In the genomic region with DNA sequence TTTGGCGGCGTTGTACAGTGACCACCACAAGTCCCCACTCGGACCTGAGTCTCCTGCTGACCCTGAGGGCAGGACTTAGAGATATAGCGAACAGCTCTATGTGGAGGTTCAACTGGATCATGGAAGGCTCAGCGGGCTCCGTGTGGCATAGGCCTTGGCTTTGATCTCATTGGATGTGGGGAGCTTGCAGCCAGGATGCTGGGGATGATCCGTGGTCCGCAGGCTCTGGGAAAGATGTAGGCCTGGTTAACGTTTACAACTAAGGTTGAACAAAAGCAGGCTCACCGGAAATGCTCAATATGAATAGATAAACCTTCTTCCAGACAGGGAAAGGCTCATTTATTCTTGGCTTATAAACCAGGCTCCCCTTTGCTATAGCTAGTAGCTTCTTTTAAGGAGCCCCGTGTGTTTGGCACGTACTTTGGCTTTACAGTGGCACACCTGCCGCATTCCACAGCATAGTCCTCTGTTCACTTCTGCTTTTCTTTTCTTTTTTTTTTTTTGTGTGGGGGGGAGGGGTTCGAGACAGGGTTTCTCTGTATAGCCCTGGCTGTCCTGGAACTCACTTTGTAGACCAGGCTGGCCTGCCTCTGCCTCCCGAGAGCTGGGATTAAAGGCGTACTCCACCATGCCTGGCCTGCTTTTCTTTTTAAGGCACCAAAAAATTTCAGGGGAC, we compare ENCODE assay signal across 16 mouse cellular contexts. TPM values are rescaled to one million over a fixed set of nuclear protein-coding genes. Genes with fewer than 3 reads are reported as not detected.
DNase-seq lines count a peak whose midpoint lies in the region; ATAC-seq and TF ChIP-seq lines count a peak whose summit lies in the region.
"Had no signal": no experiment of that assay in that cellular context is flagged by ENCODE, and none has a peak within 500 bp of the region (broad histone marks: within the 10 kb centered on the region; RNA-seq: fewer than 3 reads in every experiment).

No protein-coding gene starts in this region.

- H3K4me1 ChIP-seq in forebrain, embryonic 10.5 days: peaks cover 43% of the 10 kb centered on the region
- H3K4me1 ChIP-seq in forebrain, embryonic 16.5 days (replicated peaks; ENCODE audit: control insufficient read depth, insufficient read depth, low read length): peaks cover 21% of the 10 kb centered on the region
- peaks cover 52% of the 10 kb centered on the region for H3K4me1 ChIP-seq in kidney, embryonic 16.5 days (ENCODE audit: insufficient read depth, low read length)
- H3K4me1 ChIP-seq in MEL (ENCODE audit: control insufficient read depth in 1 of 2, insufficient read depth in 2 of 2, low read length in 2 of 2): no peaks in the 10 kb centered on the region; a peak in 1 of 4 replicates
- peaks cover 47% of the 10 kb centered on the region for H3K4me1 ChIP-seq in limb, embryonic 10.5 days

- DNase-seq in forebrain, embryonic 10.5 days (ENCODE audit: extremely low spot score, low spot score): no peak
- DNase-seq in kidney, postnatal 10 days: no peak
- DNase-seq in MEL (ENCODE audit: low read depth, low spot score): peak; percentile 37
- peak; percentile 60 for DNase-seq in limb, embryonic 10.5 days (ENCODE audit: low spot score)
- no peak for DNase-seq in cerebellum, postnatal 10 days
- DNase-seq: adrenal gland, adult 8-10 months; forebrain, postnatal 0 days; gastrocnemius, postnatal 14 days; heart, postnatal 36 days; lung, adult 2 months; right cerebral cortex, postnatal 25 days had no signal

- H3K79me2 ChIP-seq in MEL (ENCODE audit: control insufficient read depth, insufficient read depth, low read length, poor library complexity): no peaks in the 10 kb centered on the region; the same call in 1 of the 2 replicates

- no peak for ATAC-seq in forebrain, embryonic 16.5 days
- ATAC-seq in kidney, embryonic 16.5 days (ENCODE audit: low FRiP score, low TSS enrichment): no peak
- no peak for ATAC-seq in erythroid progenitor cell, adult 5-6 weeks (replicated peaks; ENCODE audit: low FRiP score, poor library complexity, severe bottlenecking)
- ATAC-seq: forebrain, postnatal 0 days; inflammation-experienced regulatory T-cells, adult 6 months had no signal

- TF ChIP-seq POLR2A in MEL (IDR thresholded peaks at IDR 0.05; ENCODE audit: control insufficient read depth in 1 of 2, insufficient read depth in 1 of 2, low read depth in 1 of 2, low read length in 2 of 2, poor library complexity in 1 of 2): no peak

- no peak overlapping the region for H3K9ac ChIP-seq in forebrain, embryonic 16.5 days (replicated peaks; ENCODE audit: low read depth, low read length)
- peak overlapping the region; percentile 68; the same call in 1 of the 2 replicates for H3K9ac ChIP-seq in kidney, embryonic 16.5 days (replicated peaks; ENCODE audit: low read length)
- no peak overlapping the region for H3K9ac ChIP-seq in MEL (ENCODE audit: control insufficient read depth, low read depth, low read length, poor library complexity, severe bottlenecking)
- H3K9ac ChIP-seq: forebrain, postnatal 0 days; limb, embryonic 15.5 days had no signal

- TF ChIP-seq CTCF in MEL (IDR thresholded peaks at IDR 0.05 in 2 of 3, conservative IDR thresholded peaks at IDR 0.05 in 1 of 3; ENCODE audit: control insufficient read depth in 1 of 3, insufficient read depth in 1 of 3, low read depth in 2 of 3, low read length in 3 of 3, poor library complexity in 1 of 3, severe bottlenecking in 1 of 3): no peak

- WGBS in forebrain, embryonic 10.5 days: 13% methylated on average over 16 of the region's 16 CpGs
- WGBS in forebrain, embryonic 16.5 days: 12% methylated on average over 16 of the region's 16 CpGs
- WGBS in kidney, embryonic 16.5 days: 53% methylated on average over 16 of the region's 16 CpGs
- WGBS in limb, embryonic 10.5 days: 13% methylated on average over 16 of the region's 16 CpGs

- no peak overlapping the region for H3K4me2 ChIP-seq in forebrain, embryonic 16.5 days (ENCODE audit: low read length)
- peak overlapping the region; percentile 61 for H3K4me2 ChIP-seq in kidney, embryonic 16.5 days (replicated peaks; ENCODE audit: low read depth, low read length)

- H3K9me3 ChIP-seq in forebrain, embryonic 10.5 days: no peaks in the 10 kb centered on the region
- H3K9me3 ChIP-seq in forebrain, embryonic 16.5 days (ENCODE audit: control insufficient read depth, low read length): no peaks in the 10 kb centered on the region
- no peaks in the 10 kb centered on the region for H3K9me3 ChIP-seq in kidney, embryonic 16.5 days (ENCODE audit: low read length)
- H3K9me3 ChIP-seq in MEL (replicated peaks; ENCODE audit: insufficient read depth, low read length): no peaks in the 10 kb centered on the region
- no peaks in the 10 kb centered on the region for H3K9me3 ChIP-seq in limb, embryonic 10.5 days (replicated peaks)
- H3K9me3 ChIP-seq: limb, embryonic 15.5 days had no signal

- no peak for TF ChIP-seq EP300 in MEL (IDR thresholded peaks at IDR 0.05; ENCODE audit: low read depth in 1 of 2, low read length in 2 of 2)

- TF ChIP-seq RAD21 in MEL (IDR thresholded peaks at IDR 0.05; ENCODE audit: low read depth, low read length): no peak

- H3K27ac ChIP-seq in forebrain, embryonic 10.5 days: no peak overlapping the region
- H3K27ac ChIP-seq in forebrain, embryonic 16.5 days (ENCODE audit: low read length): no peak overlapping the region
- peak overlapping the region; percentile 93; the same call in 1 of the 2 replicates for H3K27ac ChIP-seq in kidney, embryonic 16.5 days (ENCODE audit: low read length)
- no peak overlapping the region for H3K27ac ChIP-seq in MEL (ENCODE audit: control insufficient read depth, low read depth, low read length)
- H3K27ac ChIP-seq in limb, embryonic 10.5 days: no peak overlapping the region
- H3K27ac ChIP-seq: limb, embryonic 15.5 days had no signal

- peak overlapping the region; percentile 35; the same call in 1 of the 2 replicates for H3K4me3 ChIP-seq in forebrain, embryonic 10.5 days
- no peak overlapping the region for H3K4me3 ChIP-seq in forebrain, embryonic 16.5 days (replicated peaks; ENCODE audit: low read length)
- H3K4me3 ChIP-seq in kidney, embryonic 16.5 days (ENCODE audit: low read length): peak overlapping the region; percentile 47
- no peak overlapping the region for H3K4me3 ChIP-seq in MEL (ENCODE audit: control insufficient read depth in 1 of 2, insufficient read depth in 1 of 2, low read depth in 2 of 2, low read length in 2 of 2)
- no peak overlapping the region for H3K4me3 ChIP-seq in limb, embryonic 10.5 days

- no peaks in the 10 kb centered on the region for H3K36me3 ChIP-seq in forebrain, embryonic 10.5 days (replicated peaks)
- no peaks in the 10 kb centered on the region for H3K36me3 ChIP-seq in forebrain, embryonic 16.5 days (ENCODE audit: control insufficient read depth, insufficient read depth)
- H3K36me3 ChIP-seq in kidney, embryonic 16.5 days (ENCODE audit: insufficient read depth, low read length): no peaks in the 10 kb centered on the region
- H3K36me3 ChIP-seq in MEL (ENCODE audit: control insufficient read depth in 1 of 2, insufficient read depth in 2 of 2, low read length in 2 of 2): no peaks in the 10 kb centered on the region
- no peaks in the 10 kb centered on the region for H3K36me3 ChIP-seq in limb, embryonic 10.5 days
- H3K36me3 ChIP-seq: limb, embryonic 15.5 days had no signal

- H3K27me3 ChIP-seq in forebrain, embryonic 10.5 days (ENCODE audit: poor library complexity, severe bottlenecking): peaks cover 99% of the 10 kb centered on the region
- peaks cover 67% of the 10 kb centered on the region for H3K27me3 ChIP-seq in forebrain, embryonic 16.5 days (replicated peaks; ENCODE audit: control insufficient read depth, insufficient read depth, low read length)
- H3K27me3 ChIP-seq in kidney, embryonic 16.5 days (ENCODE audit: insufficient read depth, low read length): peaks cover 41% of the 10 kb centered on the region
- H3K27me3 ChIP-seq in MEL (ENCODE audit: control insufficient read depth in 1 of 2, insufficient read depth in 2 of 2, low read length in 2 of 2): no peaks in the 10 kb centered on the region
- H3K27me3 ChIP-seq in limb, embryonic 10.5 days (ENCODE audit: low read depth, poor library complexity, severe bottlenecking): peaks cover 97% of the 10 kb centered on the region

RNA-seq across cellular contexts. Expression of gene Foxl1, which starts 1.7 kb away (rescaled TPM):
- polyA plus RNA-seq in forebrain, embryonic 10.5 days (2016; fragmentation: Nextera tagmentation; extraction: Ambion mirVana): 0.76 and 0.79 TPM in 2 replicates
- 0.15 TPM in 1 of 2 replicates, not detected in the other for polyA plus RNA-seq in forebrain, embryonic 16.5 days (2015; fragmentation: Nextera tagmentation; extraction: Ambion mirVana)
- 6.5 and 6.7 TPM in 2 replicates for polyA plus RNA-seq in kidney, embryonic 16.5 days (2015; fragmentation: Nextera tagmentation; extraction: Ambion mirVana)
- 0.12 and 0.13 TPM in 2 replicates for total RNA-seq in MEL (2012; rRNA removed)
- polyA plus RNA-seq in MEL (2012; ENCODE audit: insufficient read depth in 1 of 2, insufficient read length in 2 of 2, low read depth in 1 of 2, low replicate concordance in 2 of 2, missing spikeins in 1 of 2): under 1 TPM in 1 of 2 experiments, not detected in 1; 0.07 TPM
- 0.13 and 0.15 TPM in 2 replicates for polyA plus RNA-seq in limb, embryonic 10.5 days (2016; fragmentation: Nextera tagmentation; extraction: Ambion mirVana)
- total RNA-seq in erythroid progenitor cell, adult 5-6 weeks (2015; ENCODE audit: low replicate concordance): not detected in 2 replicates
- total RNA-seq in erythroid progenitor cell, adult 5-6 weeks (2017; ENCODE audit: low replicate concordance): not detected in 2 replicates
- polyA plus RNA-seq: forebrain, postnatal 0 days; inflammation-experienced regulatory T-cells, adult 6 months had no signal

RNA-seq across cellular contexts. Expression of gene Foxc2, which starts 13.4 kb away (rescaled TPM):
- polyA plus RNA-seq in forebrain, embryonic 10.5 days (2016; fragmentation: Nextera tagmentation; extraction: Ambion mirVana): 4.6 and 6.1 TPM in 2 replicates
- polyA plus RNA-seq in forebrain, embryonic 16.5 days (2015; fragmentation: Nextera tagmentation; extraction: Ambion mirVana): 1.7 and 2.5 TPM in 2 replicates
- polyA plus RNA-seq in kidney, embryonic 16.5 days (2015; fragmentation: Nextera tagmentation; extraction: Ambion mirVana): 24.9 and 27.3 TPM in 2 replicates
- total RNA-seq in MEL (2012; rRNA removed): 15.4 and 19.2 TPM in 2 replicates
- 10 to 100 TPM in 1 of 2 experiments, not detected in 1; 13.6 TPM for polyA plus RNA-seq in MEL (2012; ENCODE audit: insufficient read depth in 1 of 2, insufficient read length in 2 of 2, low read depth in 1 of 2, low replicate concordance in 2 of 2, missing spikeins in 1 of 2)
- 2.3 and 3.3 TPM in 2 replicates for polyA plus RNA-seq in limb, embryonic 10.5 days (2016; fragmentation: Nextera tagmentation; extraction: Ambion mirVana)
- total RNA-seq in erythroid progenitor cell, adult 5-6 weeks (2015; ENCODE audit: low replicate concordance): not detected in 2 replicates
- total RNA-seq in erythroid progenitor cell, adult 5-6 weeks (2017; ENCODE audit: low replicate concordance): not detected in 2 replicates
- polyA plus RNA-seq: inflammation-experienced regulatory T-cells, adult 6 months had no signal

RNA-seq across cellular contexts. Expression of gene Mthfsd, which starts 21.2 kb away (rescaled TPM):
- 69.1 and 69.5 TPM in 2 replicates for polyA plus RNA-seq in forebrain, embryonic 10.5 days (2016; fragmentation: Nextera tagmentation; extraction: Ambion mirVana)
- 51.8 and 60.0 TPM in 2 replicates for polyA plus RNA-seq in forebrain, embryonic 16.5 days (2015; fragmentation: Nextera tagmentation; extraction: Ambion mirVana)
- 75.7 and 81.1 TPM in 2 replicates for polyA plus RNA-seq in kidney, embryonic 16.5 days (2015; fragmentation: Nextera tagmentation; extraction: Ambion mirVana)
- 46.1 and 49.8 TPM in 2 replicates for total RNA-seq in MEL (2012; rRNA removed)
- polyA plus RNA-seq in MEL (2012; ENCODE audit: insufficient read depth in 1 of 2, insufficient read length in 2 of 2, low read depth in 1 of 2, low replicate concordance in 2 of 2, missing spikeins in 1 of 2): 10 to 100 TPM in 1 of 2 experiments, not detected in 1; 62.6 TPM
- 58.5 and 67.6 TPM in 2 replicates for polyA plus RNA-seq in limb, embryonic 10.5 days (2016; fragmentation: Nextera tagmentation; extraction: Ambion mirVana)
- total RNA-seq in erythroid progenitor cell, adult 5-6 weeks (2015; ENCODE audit: low replicate concordance): 2.9 and 6.7 TPM in 2 replicates
- 6.4 TPM in 2 replicates for total RNA-seq in erythroid progenitor cell, adult 5-6 weeks (2017; ENCODE audit: low replicate concordance)

RNA-seq across cellular contexts. Expression of gene Foxf1, which starts 45.2 kb away (rescaled TPM):
- polyA plus RNA-seq in forebrain, embryonic 10.5 days (2016; fragmentation: Nextera tagmentation; extraction: Ambion mirVana): 2.5 and 2.9 TPM in 2 replicates
- polyA plus RNA-seq in forebrain, embryonic 16.5 days (2015; fragmentation: Nextera tagmentation; extraction: Ambion mirVana): 0.91 and 1.1 TPM in 2 replicates
- polyA plus RNA-seq in kidney, embryonic 16.5 days (2015; fragmentation: Nextera tagmentation; extraction: Ambion mirVana): 1.5 and 4.6 TPM in 2 replicates
- not detected in 2 replicates for total RNA-seq in MEL (2012; rRNA removed)
- polyA plus RNA-seq in MEL (2012; ENCODE audit: insufficient read depth in 1 of 2, insufficient read length in 2 of 2, low read depth in 1 of 2, low replicate concordance in 2 of 2, missing spikeins in 1 of 2): not detected
- polyA plus RNA-seq in limb, embryonic 10.5 days (2016; fragmentation: Nextera tagmentation; extraction: Ambion mirVana): 0.48 and 4.4 TPM in 2 replicates
- total RNA-seq in erythroid progenitor cell, adult 5-6 weeks (2015; ENCODE audit: low replicate concordance): not detected in 2 replicates
- not detected in 2 replicates for total RNA-seq in erythroid progenitor cell, adult 5-6 weeks (2017; ENCODE audit: low replicate concordance)

Comparison
In these comparisons a context has a peak if more than half of its experiments do, and no peak if none do; other contexts are left out.
1. H3K4me3 ChIP-seq: peak in forebrain, embryonic 10.5 days (single experiment) and kidney, embryonic 16.5 days (single experiment); none in forebrain, embryonic 16.5 days (single experiment), MEL (0 of 2) and limb, embryonic 10.5 days (single experiment).
2. DNase-seq: peak in MEL (single experiment) and limb, embryonic 10.5 days (single experiment); none in forebrain, embryonic 10.5 days (single experiment), kidney, postnatal 10 days (single experiment) and cerebellum, postnatal 10 days (0 of 2).